ENCODE assay signal across 20 mouse cellular contexts in the genomic region with DNA sequence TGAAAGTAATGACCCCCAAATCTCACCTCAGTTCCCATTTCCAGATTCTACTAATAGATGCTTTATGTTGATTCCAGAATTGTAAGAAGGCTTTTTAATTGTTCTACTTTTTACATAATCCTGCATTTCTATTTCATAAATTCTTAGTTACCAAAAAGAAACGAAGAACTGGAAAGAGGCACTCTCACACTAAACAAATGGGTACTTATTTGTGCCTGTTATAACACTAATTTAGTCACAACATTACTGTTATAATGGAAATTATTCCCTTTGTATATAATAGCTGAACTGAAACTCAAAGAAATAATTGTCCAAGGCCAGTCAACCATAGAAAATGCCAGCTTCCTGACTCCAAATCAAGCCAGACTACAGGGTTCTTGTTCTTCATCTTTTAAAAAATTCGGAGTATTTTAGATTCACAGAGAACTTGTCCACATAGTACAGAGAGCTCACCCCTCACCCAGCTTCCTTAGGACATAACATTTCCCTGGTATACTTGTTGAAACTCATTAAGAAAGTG. TPM values are rescaled to one million over a fixed set of nuclear protein-coding genes. Genes with fewer than 3 reads are reported as not detected.
DNase-seq lines count a peak whose midpoint lies in the region; ATAC-seq and TF ChIP-seq lines count a peak whose summit lies in the region.
"Had no signal": no experiment of that assay in that cellular context is flagged by ENCODE, and none has a peak within 500 bp of the region (broad histone marks: within the 10 kb centered on the region; RNA-seq: fewer than 3 reads in every experiment).

No protein-coding gene starts in this region.

- no peak for DNase-seq in layer of hippocampus, adult 2 months (ENCODE audit: low spot score in 2 of 2)
- DNase-seq in layer of hippocampus, adult 18-20 months (ENCODE audit: low spot score in 2 of 2) = no peak
- peak; percentile 32 for DNase-seq in brain, embryonic 14.5 days (ENCODE audit: low read depth)
- DNase-seq in ovary, postnatal 14 days (ENCODE audit: low spot score) = no peak
- DNase-seq: adrenal gland, postnatal 10 days; cerebellum, adult 2 months; cerebellum, postnatal 10 days; gastrocnemius, postnatal 25 days; heart, adult 11 months; heart, postnatal 10 days; heart, postnatal 4 days had no signal

- H3K27ac ChIP-seq in layer of hippocampus, adult 2 months = peak overlapping the region; percentile 94
- 0 out of 2 replicates have a peak overlapping the region, but pooled peaks have one; percentile 25 for H3K27ac ChIP-seq in embryonic facial prominence, embryonic 15.5 days (replicated peaks)
- H3K27ac ChIP-seq: heart, embryonic 10.5 days; hindbrain, embryonic 12.5 days had no signal

- H3K36me3 ChIP-seq in embryonic facial prominence, embryonic 15.5 days = no peaks in the 10 kb centered on the region
- H3K36me3 ChIP-seq: heart, embryonic 10.5 days; hindbrain, embryonic 12.5 days had no signal

- H3K27me3 ChIP-seq in embryonic facial prominence, embryonic 15.5 days = no peaks in the 10 kb centered on the region
- H3K27me3 ChIP-seq: hindbrain, embryonic 12.5 days had no signal

- WGBS in embryonic facial prominence, embryonic 15.5 days = 66% methylated on average over 2 of the region's 2 CpGs

- no peak for TF ChIP-seq CTCF in layer of hippocampus, adult 2 months (conservative IDR thresholded peaks at IDR 0.05)
- no peak for TF ChIP-seq CTCF in brain, embryonic 14.5 days (IDR thresholded peaks at IDR 0.05; ENCODE audit: borderline replicate concordance, extremely low read depth, insufficient read depth, insufficient read length)

- no peak overlapping the region for H3K9ac ChIP-seq in embryonic facial prominence, embryonic 15.5 days
- H3K9ac ChIP-seq: hindbrain, embryonic 12.5 days had no signal

- H3K4me3 ChIP-seq in layer of hippocampus, adult 2 months = no peak overlapping the region
- H3K4me3 ChIP-seq in embryonic facial prominence, embryonic 15.5 days (replicated peaks) = no peak overlapping the region
- H3K4me3 ChIP-seq: erythroblast, embryonic 14.5 days; heart, embryonic 10.5 days; hindbrain, embryonic 12.5 days had no signal

- H3K9me3 ChIP-seq in embryonic facial prominence, embryonic 15.5 days (replicated peaks) = no peaks in the 10 kb centered on the region
- H3K9me3 ChIP-seq: heart, embryonic 10.5 days; hindbrain, embryonic 12.5 days had no signal

- no peak for ATAC-seq in embryonic facial prominence, embryonic 15.5 days (ENCODE audit: insufficient number of reproducible peaks, low FRiP score, low TSS enrichment, low read depth)
- no peak for ATAC-seq in cerebellum, adult (ENCODE audit: insufficient number of reproducible peaks, low FRiP score, low TSS enrichment)
- ATAC-seq: forebrain, embryonic 16.5 days; hindbrain, embryonic 16.5 days; inflammation-experienced regulatory T-cells, adult 6 months; intestine, postnatal 0 days had no signal

- H3K4me1 ChIP-seq in embryonic facial prominence, embryonic 15.5 days = peaks cover 24% of the 10 kb centered on the region
- H3K4me1 ChIP-seq: heart, embryonic 10.5 days; hindbrain, embryonic 12.5 days had no signal

- no peak overlapping the region for H3K4me2 ChIP-seq in embryonic facial prominence, embryonic 15.5 days (replicated peaks)
- H3K4me2 ChIP-seq: hindbrain, embryonic 12.5 days had no signal

- no peak for TF ChIP-seq POLR2A in brain, embryonic 14.5 days (IDR thresholded peaks at IDR 0.05; ENCODE audit: borderline replicate concordance, extremely low read depth, insufficient read depth, insufficient read length, poor library complexity, severe bottlenecking)

RNA-seq across cellular contexts. Expression of gene Me3, which starts 47.5 kb away (rescaled TPM):
- 10 to 100 TPM; 83.3 to 90.8 TPM for total RNA-seq in layer of hippocampus, adult 2 months (2021)
- total RNA-seq in layer of hippocampus, adult 18-20 months (2021) = 10 to 100 TPM; 90.2 to 91.4 TPM
- 2.0 and 3.7 TPM in 2 replicates for polyA plus RNA-seq in brain, embryonic 14.5 days (2012; rRNA removed)
- polyA plus RNA-seq in embryonic facial prominence, embryonic 15.5 days (2015; fragmentation: Nextera tagmentation; extraction: Ambion mirVana) = 2.8 and 3.6 TPM in 2 replicates
- polyA plus RNA-seq: erythroblast, embryonic 14.5 days had no signal
